Mouse (Mus musculus) CH12.LX (cell line): Measurements from ENCODE around the gene Ap5z1. TPM values are rescaled to one million over a fixed set of nuclear protein-coding genes. Genes with fewer than 3 reads are reported as not detected.
A peak's percentile ranks its signal among the peaks of the same experiment; 100 is the strongest.

Experiments used
- DNase-seq: peaks from one replicate; pipeline ENCODE4 v3.0.0-alpha.2; 2013; ENCODE audit errors: extremely low read depth
- H3K27ac ChIP-seq: 2 replicates; pipeline ENCODE4 v1.5.1; 2012; ENCODE audit warnings: low read depth, mild to moderate bottlenecking, control low read depth, moderate library complexity; ENCODE audit not compliant: insufficient read depth
- H3K27me3 ChIP-seq: replicated peaks from 2 replicates; pipeline ENCODE3; 2012; ENCODE audit warnings: inconsistent platforms
- H3K36me3 ChIP-seq, 2 experiments: replicated peaks in 1 of 2; 2 replicates each; pipeline versions ENCODE3 to v1.6.1; 2012; ENCODE audit warnings: inconsistent platforms in 1 of 2, low read length in 1 of 2, mild to moderate bottlenecking in 1 of 2, mixed read lengths in 1 of 2, moderate library complexity in 1 of 2; ENCODE audit not compliant: control insufficient read depth in 1 of 2, insufficient read depth in 1 of 2
- H3K4me1 ChIP-seq, 2 experiments: 2 replicates each; pipeline ENCODE4 v1.6.1; 2012; ENCODE audit warnings: inconsistent platforms in 1 of 2, moderate library complexity in 1 of 2; ENCODE audit not compliant: insufficient read depth in 2 of 2, control insufficient read depth in 1 of 2
- H3K4me2 ChIP-seq: 2 replicates; pipeline ENCODE4 v1.6.1; 2012; ENCODE audit warnings: low read depth, mild to moderate bottlenecking, control low read depth; ENCODE audit not compliant: poor library complexity, insufficient read depth, severe bottlenecking
- H3K4me3 ChIP-seq, 3 experiments: fragments of 150-350 bp in 1 of 3; sonication (generic) in 1 of 3; replicated peaks in 1 of 3; 2 replicates each; pipeline versions ENCODE3 to v1.5.1; 2011 to 2012; ENCODE audit warnings: low read depth in 2 of 3, low read length in 2 of 3, mild to moderate bottlenecking in 2 of 3, moderate library complexity in 2 of 3, control low read depth in 1 of 3, improper control_type of control experiment in 1 of 3, inconsistent platforms in 1 of 3, mixed read lengths in 1 of 3; ENCODE audit not compliant: poor library complexity in 1 of 3
- H3K79me2 ChIP-seq: replicated peaks from 2 replicates; pipeline ENCODE4 v1.6.1; 2012; ENCODE audit warnings: mild to moderate bottlenecking, moderate library complexity; ENCODE audit not compliant: control insufficient read depth, poor library complexity, insufficient read depth, severe bottlenecking; ENCODE audit errors: extremely low read depth
- H3K9ac ChIP-seq: 2 replicates; pipeline ENCODE4 v1.6.1; 2012; ENCODE audit warnings: low read depth, mild to moderate bottlenecking, control low read depth, moderate library complexity; ENCODE audit not compliant: insufficient read depth
- H3K9me3 ChIP-seq: replicated peaks from 2 replicates; pipeline ENCODE3; 2012; ENCODE audit warnings: low read length, inconsistent platforms, mixed read lengths
- BHLHE40 ChIP-seq: IDR thresholded peaks from 2 replicates; pipeline ENCODE4 v1.6.1; 2011; ENCODE audit warnings: mild to moderate bottlenecking, low read depth, low read length, improper control_type of control experiment
- CHD1 ChIP-seq: IDR thresholded peaks from 2 replicates; pipeline ENCODE4 v1.6.1; 2012; ENCODE audit warnings: low read depth, low read length, improper control_type of control experiment, inconsistent platforms
- CHD2 ChIP-seq: IDR thresholded peaks from 2 replicates; pipeline ENCODE4 v1.6.1; 2011; ENCODE audit warnings: low read length, improper control_type of control experiment
- CTCF ChIP-seq, 2 experiments: IDR thresholded peaks in 1 of 2; conservative IDR thresholded peaks in 1 of 2; 2 replicates each; pipeline ENCODE4 v1.5.1; 2011 to 2012; ENCODE audit warnings: low read depth in 2 of 2, low read length in 2 of 2, improper control_type of control experiment in 1 of 2, inconsistent platforms in 1 of 2, mild to moderate bottlenecking in 1 of 2, moderate library complexity in 1 of 2
- E2F4 ChIP-seq: IDR thresholded peaks from 2 replicates; pipeline ENCODE4 v1.6.1; 2011; ENCODE audit warnings: low read depth, low read length, improper control_type of control experiment; ENCODE audit not compliant: insufficient replicate concordance
- EP300 ChIP-seq: IDR thresholded peaks from 2 replicates; pipeline ENCODE4 v1.6.1; 2011; ENCODE audit warnings: low read length, improper control_type of control experiment
- ETS1 ChIP-seq: conservative IDR thresholded peaks from 2 replicates; pipeline ENCODE4 v1.6.1; 2012; ENCODE audit warnings: low read depth, mild to moderate bottlenecking, inconsistent platforms, low read length, improper control_type of control experiment, moderate library complexity
- HCFC1 ChIP-seq: IDR thresholded peaks from 2 replicates; pipeline ENCODE4 v1.6.1; 2012; ENCODE audit warnings: low read depth, mild to moderate bottlenecking, inconsistent platforms, low read length, improper control_type of control experiment
- IRF4 ChIP-seq: IDR thresholded peaks from 2 replicates; pipeline ENCODE4 v1.6.1; 2014; ENCODE audit warnings: low read depth, mild to moderate bottlenecking, inconsistent platforms, low read length, improper control_type of control experiment
- JUND ChIP-seq: conservative IDR thresholded peaks from 2 replicates; pipeline ENCODE4 v1.6.1; 2011; ENCODE audit warnings: low read depth, low read length, improper control_type of control experiment
- KAT2A ChIP-seq: IDR thresholded peaks from 2 replicates; pipeline ENCODE4 v1.6.1; 2012; ENCODE audit warnings: low read length, improper control_type of control experiment, inconsistent platforms; ENCODE audit not compliant: insufficient replicate concordance
- MAFK ChIP-seq: IDR thresholded peaks from 2 replicates; pipeline ENCODE4 v1.6.1; 2011; ENCODE audit warnings: low read length, improper control_type of control experiment; ENCODE audit not compliant: insufficient replicate concordance
- MAX ChIP-seq: IDR thresholded peaks from 2 replicates; pipeline ENCODE4 v1.6.1; 2011; ENCODE audit warnings: low read length, improper control_type of control experiment
- MEF2A ChIP-seq: IDR thresholded peaks from 2 replicates; pipeline ENCODE4 v1.6.1; 2014; ENCODE audit warnings: low read depth, mild to moderate bottlenecking, inconsistent platforms, low read length, improper control_type of control experiment, borderline replicate concordance
- NELFE ChIP-seq: IDR thresholded peaks from 2 replicates; pipeline ENCODE4 v1.6.1; 2011; ENCODE audit warnings: low read depth, low read length, improper control_type of control experiment
- PAX5 ChIP-seq: IDR thresholded peaks from 2 replicates; pipeline ENCODE4 v1.6.1; 2012; ENCODE audit warnings: low read length, inconsistent platforms, mixed read lengths
- POLR2AphosphoS2 ChIP-seq: IDR thresholded peaks from 2 replicates; pipeline ENCODE4 v1.6.1; 2011; ENCODE audit warnings: low read depth, low read length, improper control_type of control experiment
- RAD21 ChIP-seq: IDR thresholded peaks from 2 replicates; pipeline ENCODE4 v1.6.1; 2011; ENCODE audit warnings: low read depth, mild to moderate bottlenecking, low read length, improper control_type of control experiment, moderate library complexity
- RCOR1 ChIP-seq: conservative IDR thresholded peaks from 2 replicates; pipeline ENCODE4 v1.6.1; 2012; ENCODE audit warnings: low read depth, mild to moderate bottlenecking, inconsistent platforms, low read length, improper control_type of control experiment
- SIN3A ChIP-seq: IDR thresholded peaks from 2 replicates; pipeline ENCODE4 v1.6.1; 2012; ENCODE audit warnings: low read length, improper control_type of control experiment, inconsistent platforms
- SMC3 ChIP-seq: IDR thresholded peaks from 2 replicates; pipeline ENCODE4 v1.6.1; 2011; ENCODE audit warnings: low read depth, low read length, improper control_type of control experiment
- TBP ChIP-seq: conservative IDR thresholded peaks from 2 replicates; pipeline ENCODE4 v1.6.1; 2011; ENCODE audit warnings: low read depth, low read length, improper control_type of control experiment
- TCF12 ChIP-seq: IDR thresholded peaks from 2 replicates; pipeline ENCODE4 v1.6.1; 2014; ENCODE audit warnings: low read depth, mild to moderate bottlenecking, inconsistent platforms, low read length, improper control_type of control experiment
- UBTF ChIP-seq: IDR thresholded peaks from 2 replicates; pipeline ENCODE4 v1.6.1; 2012; ENCODE audit warnings: low read depth, mild to moderate bottlenecking, inconsistent platforms, low read length, improper control_type of control experiment, moderate library complexity
- USF1 ChIP-seq: IDR thresholded peaks from 2 replicates; pipeline ENCODE4 v1.6.1; 2014; ENCODE audit warnings: low read depth, mild to moderate bottlenecking, inconsistent platforms, low read length, improper control_type of control experiment
- ZNF384 ChIP-seq: IDR thresholded peaks from 2 replicates; pipeline ENCODE4 v1.6.1; 2012; ENCODE audit warnings: low read depth, low read length, improper control_type of control experiment, inconsistent platforms
- dilution Hi-C: fragments of 300-500 bp; cut with MboI; formaldehyde crosslinking; loops from 2 replicates; pipeline ENCODE4 v1.14.3; 2020; ENCODE audit warnings: low sequenced_read_pairs; ENCODE audit not compliant: extremely low pct_unique_long_range_greater_than_20kb, extremely low pct_ligation_motif_present
- in situ Hi-C: fragments of 300-500 bp; cut with MboI; formaldehyde crosslinking; loops from 3 replicates; pipeline ENCODE4 v1.14.3; 2019; ENCODE audit warnings: low sequenced_read_pairs, low pct_ligation_motif_present, low pct_unique_long_range_greater_than_20kb, mixed read lengths
- polyA plus RNA-seq: library from polyadenylated mRNA; unstranded; fragments of >175 nt; gene quantifications from 2 replicates; pipeline ENCODE4 v1.2.1, GENCODE M21; 2012; ENCODE audit warnings: low read depth; ENCODE audit not compliant: insufficient read length
- total RNA-seq, 2 experiments: library from RNA; depleted of rRNA; stranded (reverse); fragments of 300-350 nt in 1 of 2; fragments of >200 nt in 1 of 2; gene quantifications; 2 replicates each; pipeline ENCODE4 v1.2.3; 2012 to 2014

Ap5z1 gene
- total and polyA plus RNA-seq, 3 experiments, result 3.1 to 18.7 (median 11.3) TPM

DNA sequence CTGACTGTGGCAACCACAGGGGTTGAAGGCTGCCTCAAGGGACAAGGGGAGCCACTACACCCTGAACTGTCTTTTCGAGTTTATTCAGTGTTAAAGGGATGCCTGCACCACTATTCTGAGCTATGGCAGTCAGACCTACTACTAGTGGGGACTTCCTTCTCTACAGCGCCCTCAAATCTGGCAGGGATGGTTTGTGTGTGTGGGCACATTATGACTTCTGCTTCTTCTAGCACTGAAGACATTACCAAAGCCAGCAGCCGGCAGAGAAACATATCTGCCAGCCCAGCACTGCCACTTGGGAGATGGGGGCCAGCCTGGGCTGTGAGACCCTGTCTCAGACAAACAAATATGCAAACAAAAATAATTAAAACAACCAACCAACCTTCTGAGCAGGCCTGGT, 40.4 kb downstream of the Ap5z1 start:
- H3K36me3 ChIP-seq, result no peaks in the 10 kb centered on the region
- peaks cover 0 to 12% of the 10 kb centered on the region in 2 experiments; a peak in 2 of 4 replicates for H3K4me1 ChIP-seq
- H3K27ac ChIP-seq, result no peak overlapping the region
- H3K9ac ChIP-seq, result no peak overlapping the region
- no peaks in the 10 kb centered on the region for H3K9me3 ChIP-seq
- H3K27me3 ChIP-seq, result peaks cover 28% of the 10 kb centered on the region
- TF ChIP-seq MEF2A (no peak), RAD21 (no peak), USF1 (no peak), EP300 (no peak), IRF4 (no peak), HCFC1 (no peak), RCOR1 (no peak), JUND (no peak), NELFE (no peak), CHD2 (no peak), SIN3A (no peak), SMC3 (no peak), POLR2AphosphoS2 (no peak), UBTF (no peak), MAFK (no peak), TCF12 (no peak), KAT2A (no peak), CTCF (conservative IDR thresholded peaks at IDR 0.05 in 1 of 2, IDR thresholded peaks at IDR 0.05 in 1 of 2; ENCODE audit: low read depth in 2 of 2, low read length in 2 of 2) (no peak), BHLHE40 (no peak), E2F4 (no peak)
- dilution Hi-C loops, result no loop called here
- H3K4me2 ChIP-seq, result no peak overlapping the region
- no peaks in the 10 kb centered on the region for H3K79me2 ChIP-seq
- no peak for DNase-seq
- in situ Hi-C loops, result loop anchor here (5.0 to 25.0 kb wide), 3 partner anchors 71 to 358 kb away; no protein-coding TSS in a partner anchor
- no peak overlapping the region for H3K4me3 ChIP-seq

GRCm38 (mm10) chr5:142505695-142506423, 42.1 kb downstream of the Ap5z1 start:
- TF ChIP-seq MAX, result no peak
- TF ChIP-seq EP300, result no peak
- no peak for TF ChIP-seq USF1
- no peak for TF ChIP-seq ETS1
- TF ChIP-seq HCFC1, result no peak
- no peak for TF ChIP-seq PAX5
- TF ChIP-seq JUND, result no peak
- TF ChIP-seq MEF2A, result no peak
- no peak for TF ChIP-seq E2F4
- TF ChIP-seq TBP, result no peak
- TF ChIP-seq POLR2AphosphoS2, result no peak
- TF ChIP-seq CTCF (conservative IDR thresholded peaks at IDR 0.05 in 1 of 2, IDR thresholded peaks at IDR 0.05 in 1 of 2; ENCODE audit: low read depth in 2 of 2, low read length in 2 of 2), result peak in 1 of 2 experiments; percentile 64; a peak in 2 of 4 replicates
- peak; percentile 43 for TF ChIP-seq SMC3
- TF ChIP-seq CHD1, result no peak
- TF ChIP-seq RAD21, result peak; percentile 20
- no peak for TF ChIP-seq ZNF384
- Histone ChIP-seq H3K27me3 (peaks cover 23% of the 10 kb centered on the region), H3K9ac (no peak overlapping the region), H3K9me3 (no peaks in the 10 kb centered on the region), H3K4me1 (peaks cover 0 to 12% of the 10 kb centered on the region in 2 experiments; a peak in 2 of 4 replicates), H3K4me3 (no peak overlapping the region), H3K4me2 (no peak overlapping the region), H3K36me3 (no peaks in the 10 kb centered on the region), H3K79me2 (no peaks in the 10 kb centered on the region), H3K27ac (no peak overlapping the region)
- dilution Hi-C loops (no loop called here), in situ Hi-C loops (loop anchor here (5.0 to 25.0 kb wide), 3 partner anchors 69 to 356 kb away; no protein-coding TSS in a partner anchor)
- peak; percentile 31 for DNase-seq
